Mouse (Mus musculus) midbrain, embryonic 15.5 days (tissue): ENCODE measurements at regions not wholly inside any gene's neighbourhood (a gene's known extent, or its start where the extent isn't known, plus 50 kb on each side); places are given as distances from the start of the nearest gene placed in this dataset.
A peak's percentile ranks its signal among the peaks of the same experiment; 100 is the strongest.

Experiments used
- ATAC-seq: fragments of 200-750 bp; cut with Nextera tagmentation; replicated peaks from 2 replicates; pipeline ENCODE4 v1.8.0; 2017; ENCODE audit warnings: moderate TSS enrichment
- H3K27ac ChIP-seq: fragments of 300-500 bp; sonication (generic); 2 replicates; pipeline ENCODE4 v1.5.1; 2015; ENCODE audit warnings: mild to moderate bottlenecking, inconsistent platforms
- H3K27me3 ChIP-seq: fragments of 300-500 bp; sonication (generic); replicated peaks from 2 replicates; pipeline ENCODE4 v1.6.1; 2015; ENCODE audit warnings: inconsistent platforms
- H3K36me3 ChIP-seq: fragments of 300-500 bp; sonication (generic); replicated peaks from 2 replicates; pipeline ENCODE4 v1.6.1; 2015; ENCODE audit warnings: inconsistent platforms
- H3K4me1 ChIP-seq: fragments of 300-500 bp; sonication (generic); 2 replicates; pipeline ENCODE4 v1.6.1; 2015; ENCODE audit warnings: inconsistent platforms
- H3K4me2 ChIP-seq: fragments of 300-500 bp; sonication (generic); 2 replicates; pipeline ENCODE4 v1.6.1; 2015; ENCODE audit warnings: inconsistent platforms, mild to moderate bottlenecking, moderate library complexity
- H3K4me3 ChIP-seq: fragments of 300-500 bp; sonication (generic); 2 replicates; pipeline ENCODE4 v1.5.1; 2015; ENCODE audit warnings: mild to moderate bottlenecking, inconsistent platforms
- H3K9ac ChIP-seq: fragments of 300-500 bp; sonication (generic); 2 replicates; pipeline ENCODE4 v1.6.1; 2015; ENCODE audit warnings: mild to moderate bottlenecking, inconsistent platforms
- H3K9me3 ChIP-seq: fragments of 300-500 bp; sonication (generic); 2 replicates; pipeline ENCODE4 v1.6.1; 2016; ENCODE audit warnings: inconsistent platforms
- WGBS: fragments of 180-500 bp; shearing (Covaris S2); methylation state at CpG from one replicate; pipeline ENCODE4 v1.1.7; 2015; ENCODE audit warnings: mixed read lengths; 5-methylcytosine and 5-hydroxymethylcytosine counted together

GRCm38 (mm10) chr8:126135573-126135972, 140.6 kb downstream of the Kcnk1 start:
- no peak overlapping the region for H3K27ac ChIP-seq
- H3K4me2 ChIP-seq = no peak overlapping the region
- no peak overlapping the region for H3K4me3 ChIP-seq
- H3K27me3 ChIP-seq = peaks cover 16% of the 10 kb centered on the region
- WGBS = 79% methylated on average over 3 of the region's 3 CpGs
- peaks cover 13% of the 10 kb centered on the region for H3K4me1 ChIP-seq
- H3K9me3 ChIP-seq = no peaks in the 10 kb centered on the region
- no peaks in the 10 kb centered on the region for H3K36me3 ChIP-seq
- H3K9ac ChIP-seq = no peak overlapping the region
- ATAC-seq = no peak

GRCm38 (mm10) chr8:126136946-126137345, 142.0 kb downstream of the Kcnk1 start:
- H3K4me1 ChIP-seq = peaks cover 13% of the 10 kb centered on the region
- no peak overlapping the region for H3K9ac ChIP-seq
- H3K4me2 ChIP-seq = no peak overlapping the region
- peaks cover 16% of the 10 kb centered on the region for H3K27me3 ChIP-seq
- H3K27ac ChIP-seq = no peak overlapping the region
- no peaks in the 10 kb centered on the region for H3K36me3 ChIP-seq
- no peak for ATAC-seq
- no peak overlapping the region for H3K4me3 ChIP-seq
- no peaks in the 10 kb centered on the region for H3K9me3 ChIP-seq
- 88% methylated on average over 3 of the region's 3 CpGs for WGBS

- H3K27ac ChIP-seq = no peak overlapping the region
- WGBS = 66% methylated on average over 4 of the region's 4 CpGs
- no peaks in the 10 kb centered on the region for H3K36me3 ChIP-seq
- ATAC-seq = no peak
- no peak overlapping the region for H3K4me2 ChIP-seq
- H3K4me3 ChIP-seq = no peak overlapping the region
- H3K9ac ChIP-seq = no peak overlapping the region
- H3K9me3 ChIP-seq = no peaks in the 10 kb centered on the region
- H3K27me3 ChIP-seq = peaks cover 16% of the 10 kb centered on the region
- H3K4me1 ChIP-seq = peaks cover 13% of the 10 kb centered on the region
Measured at GRCm38 (mm10) chr8:126137452-126137851, 142.5 kb downstream of the Kcnk1 start.

- 0 out of 2 replicates have a peak overlapping the region, but pooled peaks have one; percentile 29 for H3K27ac ChIP-seq
- H3K9ac ChIP-seq = peak overlapping the region; percentile 58
- peaks cover 13% of the 10 kb centered on the region for H3K4me1 ChIP-seq
- no peaks in the 10 kb centered on the region for H3K9me3 ChIP-seq
- peak overlapping the region; percentile 97 for H3K4me2 ChIP-seq
- peaks cover 16% of the 10 kb centered on the region for H3K27me3 ChIP-seq
- WGBS = under 1% methylated on average over 89 of the region's 95 CpGs
- H3K36me3 ChIP-seq = no peaks in the 10 kb centered on the region
- peak overlapping the region; percentile 68 for H3K4me3 ChIP-seq
- ATAC-seq = peak; percentile 77
Measured at GRCm38 (mm10) chr8:126138645-126139545, 143.9 kb downstream of the Kcnk1 start.

GRCm38 (mm10) chr8:126139546-126139870, 144.5 kb downstream of the Kcnk1 start:
- peak; percentile 14; the same call in 1 of the 2 replicates for ATAC-seq
- Histone ChIP-seq H3K9ac (peak overlapping the region; percentile 58; the same call in 1 of the 2 replicates), H3K4me1 (peaks cover 13% of the 10 kb centered on the region), H3K27ac (no peak overlapping the region), H3K9me3 (no peaks in the 10 kb centered on the region), H3K4me3 (peak overlapping the region; percentile 68), H3K36me3 (no peaks in the 10 kb centered on the region), H3K4me2 (peak overlapping the region; percentile 97), H3K27me3 (peaks cover 16% of the 10 kb centered on the region)
- WGBS = 24% methylated on average over 11 of the region's 11 CpGs

GRCm38 (mm10) chr8:126140998-126141397, 146.0 kb downstream of the Kcnk1 start:
- Histone ChIP-seq H3K9ac (no peak overlapping the region), H3K36me3 (no peaks in the 10 kb centered on the region), H3K9me3 (no peaks in the 10 kb centered on the region), H3K4me1 (peaks cover 13% of the 10 kb centered on the region), H3K4me2 (no peak overlapping the region), H3K4me3 (no peak overlapping the region), H3K27ac (no peak overlapping the region), H3K27me3 (peaks cover 16% of the 10 kb centered on the region)
- no peak for ATAC-seq
- 86% methylated on average over 6 of the region's 6 CpGs for WGBS

- H3K4me2 ChIP-seq = no peak overlapping the region
- H3K4me1 ChIP-seq = no peaks in the 10 kb centered on the region
- no peak overlapping the region for H3K9ac ChIP-seq
- H3K9me3 ChIP-seq = no peaks in the 10 kb centered on the region
- ATAC-seq = no peak
- no peak overlapping the region for H3K27ac ChIP-seq
- H3K27me3 ChIP-seq = no peaks in the 10 kb centered on the region
- H3K4me3 ChIP-seq = no peak overlapping the region
- H3K36me3 ChIP-seq = no peaks in the 10 kb centered on the region
- 90% methylated on average over 4 of the region's 4 CpGs for WGBS
Measured at GRCm38 (mm10) chr8:126151527-126151926, 146.8 kb upstream of the Slc35f3 start.

GRCm38 (mm10) chr8:126153955-126154354, 144.4 kb upstream of the Slc35f3 start:
- no peak for ATAC-seq
- no peak overlapping the region for H3K4me2 ChIP-seq
- no peaks in the 10 kb centered on the region for H3K27me3 ChIP-seq
- H3K36me3 ChIP-seq = no peaks in the 10 kb centered on the region
- H3K27ac ChIP-seq = no peak overlapping the region
- H3K9me3 ChIP-seq = no peaks in the 10 kb centered on the region
- no peaks in the 10 kb centered on the region for H3K4me1 ChIP-seq
- 76% methylated on average over 1 of the region's 1 CpGs for WGBS
- H3K9ac ChIP-seq = no peak overlapping the region
- H3K4me3 ChIP-seq = no peak overlapping the region

- H3K36me3 ChIP-seq = no peaks in the 10 kb centered on the region
- H3K4me3 ChIP-seq = no peak overlapping the region
- no peak for ATAC-seq
- no peak overlapping the region for H3K4me2 ChIP-seq
- 70% methylated on average over 8 of the region's 8 CpGs for WGBS
- H3K9ac ChIP-seq = no peak overlapping the region
- no peaks in the 10 kb centered on the region for H3K27me3 ChIP-seq
- H3K27ac ChIP-seq = no peak overlapping the region
- no peaks in the 10 kb centered on the region for H3K9me3 ChIP-seq
- H3K4me1 ChIP-seq = peaks cover 13% of the 10 kb centered on the region
Measured at GRCm38 (mm10) chr8:126157452-126158185, 140.7 kb upstream of the Slc35f3 start.

GRCm38 (mm10) chr8:126159485-126159884, 138.9 kb upstream of the Slc35f3 start:
- no peak for ATAC-seq
- Histone ChIP-seq H3K36me3 (no peaks in the 10 kb centered on the region), H3K4me1 (peaks cover 28% of the 10 kb centered on the region), H3K4me2 (no peak overlapping the region), H3K9me3 (no peaks in the 10 kb centered on the region), H3K9ac (no peak overlapping the region), H3K4me3 (no peak overlapping the region), H3K27ac (peak overlapping the region; percentile 10; the same call in 1 of the 2 replicates), H3K27me3 (no peaks in the 10 kb centered on the region)
- 97% methylated on average over 4 of the region's 4 CpGs for WGBS

GRCm38 (mm10) chr8:126160356-126160975, 137.9 kb upstream of the Slc35f3 start:
- no peaks in the 10 kb centered on the region for H3K27me3 ChIP-seq
- H3K9ac ChIP-seq = no peak overlapping the region
- no peak overlapping the region for H3K4me3 ChIP-seq
- peaks cover 31% of the 10 kb centered on the region for H3K4me1 ChIP-seq
- H3K4me2 ChIP-seq = no peak overlapping the region
- H3K9me3 ChIP-seq = no peaks in the 10 kb centered on the region
- H3K27ac ChIP-seq = no peak overlapping the region; the same call in 1 of the 2 replicates
- ATAC-seq = no peak; the same call in 1 of the 2 replicates
- WGBS = 35% methylated on average over 9 of the region's 9 CpGs
- no peaks in the 10 kb centered on the region for H3K36me3 ChIP-seq

- H3K9me3 ChIP-seq = no peaks in the 10 kb centered on the region
- peak overlapping the region; percentile 62 for H3K27ac ChIP-seq
- H3K4me1 ChIP-seq = peaks cover 42% of the 10 kb centered on the region
- ATAC-seq = no peak; the same call in 1 of the 2 replicates
- WGBS = 36% methylated on average over 11 of the region's 11 CpGs
- no peaks in the 10 kb centered on the region for H3K27me3 ChIP-seq
- H3K4me3 ChIP-seq = no peak overlapping the region
- H3K36me3 ChIP-seq = no peaks in the 10 kb centered on the region
- no peak overlapping the region for H3K9ac ChIP-seq
- no peak overlapping the region for H3K4me2 ChIP-seq
Measured at GRCm38 (mm10) chr8:126162748-126163371, 135.5 kb upstream of the Slc35f3 start.
